Mouse (Mus musculus) ES-E14 (cell line): ENCODE measurements around the gene Rasgef1c. TPM values are rescaled to one million over a fixed set of nuclear protein-coding genes. Genes with fewer than 3 reads are reported as not detected.

Experiments
- DNase-seq: peaks from one replicate; pipeline ENCODE4 v3.0.0-alpha.2; 2013; ENCODE audit warnings: low read depth, low spot score
- H3K27ac ChIP-seq: 2 replicates; pipeline ENCODE4 v1.5.1; 2012; ENCODE audit warnings: low read depth, mild to moderate bottlenecking, low read length, moderate library complexity, mixed read lengths; ENCODE audit not compliant: poor library complexity, insufficient read depth, severe bottlenecking
- H3K36me3 ChIP-seq: 2 replicates; pipeline ENCODE4 v1.6.1; 2012; ENCODE audit warnings: mild to moderate bottlenecking, low read length, moderate library complexity, mixed read lengths; ENCODE audit not compliant: control insufficient read depth, poor library complexity, insufficient read depth, severe bottlenecking
- H3K4me1 ChIP-seq, 2 experiments: fragments of 150-350 bp in 1 of 2; sonication (generic) in 1 of 2; 2 replicates each; pipeline ENCODE4 v1.6.1; 2012; ENCODE audit warnings: low read length in 2 of 2, mild to moderate bottlenecking in 1 of 2, mixed read lengths in 1 of 2; ENCODE audit not compliant: control insufficient read depth in 2 of 2, insufficient read depth in 2 of 2, poor library complexity in 1 of 2
- H3K4me3 ChIP-seq, 2 experiments: fragments of 150-350 bp in 1 of 2; sonication (generic) in 1 of 2; 2 replicates each; pipeline ENCODE4 v1.5.1; 2012; ENCODE audit warnings: low read length in 2 of 2, low read depth in 1 of 2, mild to moderate bottlenecking in 1 of 2, mixed read lengths in 1 of 2; ENCODE audit not compliant: insufficient read depth in 1 of 2, poor library complexity in 1 of 2, severe bottlenecking in 1 of 2
- H3K9ac ChIP-seq: 2 replicates; pipeline ENCODE4 v1.6.1; 2012; ENCODE audit warnings: low read depth, mild to moderate bottlenecking, low read length, mixed read lengths; ENCODE audit not compliant: poor library complexity, insufficient read depth, severe bottlenecking
- H3K9me3 ChIP-seq: fragments of 150-350 bp; sonication (generic); 2 replicates; pipeline ENCODE4 v1.6.1; 2012; ENCODE audit warnings: low read depth, mild to moderate bottlenecking, low read length; ENCODE audit not compliant: control insufficient read depth, insufficient read depth
- CHD2 ChIP-seq: IDR thresholded peaks from 2 replicates; pipeline ENCODE4 v1.6.1; 2014; ENCODE audit warnings: mild to moderate bottlenecking, low read depth, low read length, inconsistent platforms
- HCFC1 ChIP-seq: IDR thresholded peaks from 2 replicates; pipeline ENCODE4 v1.6.1; 2012; ENCODE audit warnings: low read length, inconsistent platforms, borderline replicate concordance; ENCODE audit not compliant: insufficient read depth
- MAFK ChIP-seq: IDR thresholded peaks from 2 replicates; pipeline ENCODE4 v1.6.1; 2014; ENCODE audit warnings: mild to moderate bottlenecking, low read depth, low read length, inconsistent platforms; ENCODE audit not compliant: insufficient read depth
- ZC3H11A ChIP-seq: IDR thresholded peaks from 2 replicates; pipeline ENCODE4 v1.6.1; 2012; ENCODE audit warnings: low read depth, mild to moderate bottlenecking, inconsistent platforms, low read length, borderline replicate concordance
- ZNF384 ChIP-seq: IDR thresholded peaks from 2 replicates; pipeline ENCODE4 v1.6.1; 2012; ENCODE audit warnings: low read depth, low read length, inconsistent platforms
- in situ Hi-C, 2 experiments: fragments of 600-800 bp; cut with MboI; formaldehyde crosslinking; loops; one replicate each; pipeline ENCODE4 v1.15.1; 2025; ENCODE audit warnings: low sequenced_read_pairs in 2 of 2, inconsistent platforms in 1 of 2; ENCODE audit not compliant: unreplicated experiment in 2 of 2
- total RNA-seq: library from RNA; depleted of rRNA; stranded (reverse); fragments of 300-350 nt; gene quantifications from 2 replicates; pipeline ENCODE4 v1.2.3, GENCODE M21; 2012; rRNA removed

Gene Rasgef1c
- total RNA-seq, 1 experiment: 0.76 TPM

- Histone ChIP-seq H3K4me3 (no peak overlapping the region), H3K9me3 (no peaks in the 10 kb centered on the region), H3K9ac (no peak overlapping the region), H3K4me1 (0 out of 4 replicates have a peak, but pooled peaks cover 0 to 2% of the 10 kb centered on the region in 2 experiments), H3K36me3 (no peaks in the 10 kb centered on the region), H3K27ac (no peak overlapping the region)
- TF ChIP-seq ZNF384: no peak
- TF ChIP-seq CHD2: no peak
- TF ChIP-seq ZC3H11A: no peak
- no peak for TF ChIP-seq MAFK
- TF ChIP-seq HCFC1: no peak
- in situ Hi-C loops: no loop called here
- DNase-seq: no peak
Observed at GRCm38 (mm10) chr11:50028416-50028815, 126.8 kb downstream of the Rasgef1c start.

Other genes with a start within 250 kb of the Rasgef1c start
- gene Scgb3a1, start 238.2 kb upstream of the Rasgef1c start, total RNA-seq: 1.4 and 1.6 TPM in 2 replicates
- gene Cnot6, start 189.1 kb upstream of the Rasgef1c start, total RNA-seq: 39.4 and 45.8 TPM in 2 replicates
- gene Gfpt2, start 107.7 kb upstream of the Rasgef1c start, total RNA-seq: 28.0 and 37.1 TPM in 2 replicates
- 27.8 and 28.1 TPM in 2 replicates for gene Mapk9, start 55.1 kb upstream of the Rasgef1c start, total RNA-seq
- gene Rnf130, start 123.5 kb downstream of the Rasgef1c start, total RNA-seq: 23.9 and 25.0 TPM in 2 replicates
- 18.0 and 19.3 TPM in 2 replicates for gene Tbc1d9b, start 229.6 kb downstream of the Rasgef1c start, total RNA-seq